Mouse (Mus musculus): ENCODE results near the gene Lipa. TPM values are rescaled to one million over a fixed set of nuclear protein-coding genes. Genes with fewer than 3 reads are reported as not detected.

The Lipa gene
- polyA plus RNA-seq (2015; fragmentation: Illumina TruSeq; extraction: RNeasy Lipid Tissue Mini Kit (QIAGEN cat#74804); ENCODE audit: insufficient read depth, low read depth, low replicate concordance) = 7.1 TPM

DNA sequence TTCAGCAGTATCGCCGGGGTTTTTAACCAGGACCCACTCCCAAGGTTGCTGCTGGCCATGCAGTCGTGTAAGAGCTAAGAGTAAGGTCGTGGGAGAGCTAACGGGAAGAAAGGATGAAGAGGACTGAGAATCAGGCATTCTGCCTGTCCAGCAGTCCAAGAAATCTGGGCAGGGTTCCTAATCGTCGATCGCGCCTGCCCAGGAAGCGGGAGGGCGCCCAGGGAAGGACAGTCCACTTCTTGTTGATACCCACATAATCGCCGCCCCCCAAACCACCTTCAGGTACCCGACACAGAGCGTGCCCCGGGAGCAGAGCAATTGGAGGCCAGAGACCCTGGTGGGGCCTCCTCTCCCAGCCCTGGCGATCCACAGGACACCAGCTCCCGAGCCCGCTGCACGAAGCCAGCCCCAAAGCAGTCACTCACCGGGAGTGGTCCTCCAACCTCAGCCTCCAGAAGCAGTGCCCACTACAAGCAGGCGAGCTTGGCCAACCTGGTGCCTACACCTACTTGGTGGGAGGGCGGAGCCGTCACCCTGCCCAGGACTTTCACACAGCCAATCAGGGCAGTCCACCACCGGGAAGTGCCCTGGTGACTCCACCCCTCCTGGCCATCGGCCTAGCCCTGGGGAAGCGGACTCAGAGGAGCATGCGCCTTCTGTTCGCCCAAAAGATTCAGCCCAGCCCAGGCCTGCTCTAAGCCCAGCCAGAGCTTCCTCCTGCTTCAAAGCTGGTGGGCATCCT is at the start of gene Lipa:
TSS of gene Lipa (minus strand) at position 534 of the 742 bp plus-strand sequence.

DNA sequence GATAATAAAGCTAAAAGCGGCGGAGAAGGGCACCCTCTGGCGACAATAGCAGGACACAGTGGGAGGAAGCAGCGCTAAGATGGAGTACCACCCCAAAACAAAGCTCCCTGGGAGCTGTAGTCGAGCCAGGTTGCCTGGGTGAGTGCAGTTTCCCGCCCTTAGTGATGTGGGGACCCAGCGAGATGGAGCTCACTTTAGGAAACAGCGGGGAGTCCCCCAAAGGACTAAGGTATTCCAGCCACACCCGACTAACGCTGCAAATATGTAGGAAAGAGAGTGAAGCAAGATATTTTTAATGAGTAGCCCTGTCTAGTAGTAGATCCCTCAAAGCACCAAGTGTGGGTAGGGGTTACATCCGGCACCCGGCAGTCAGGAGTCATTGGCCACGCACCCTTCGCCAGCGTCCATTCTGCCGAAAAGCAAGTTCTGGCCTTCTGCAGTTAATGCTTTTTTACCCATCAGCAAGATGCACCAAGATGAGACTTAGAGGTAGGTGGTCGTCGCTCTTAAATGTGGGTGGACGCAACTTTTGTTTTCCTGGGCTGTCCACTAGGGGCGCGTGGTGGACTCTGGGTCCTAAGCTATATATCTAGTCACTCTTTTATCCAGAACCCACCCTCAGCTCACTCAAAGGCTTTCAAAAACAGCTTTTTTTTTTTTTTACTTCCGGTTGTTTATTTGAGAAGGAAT is 23.4 kb upstream of the Lipa start, which contains the start of gene Ifit2:
TSS of gene Ifit2 (plus strand) at position 161 of the 690 bp plus-strand sequence.

DNA sequence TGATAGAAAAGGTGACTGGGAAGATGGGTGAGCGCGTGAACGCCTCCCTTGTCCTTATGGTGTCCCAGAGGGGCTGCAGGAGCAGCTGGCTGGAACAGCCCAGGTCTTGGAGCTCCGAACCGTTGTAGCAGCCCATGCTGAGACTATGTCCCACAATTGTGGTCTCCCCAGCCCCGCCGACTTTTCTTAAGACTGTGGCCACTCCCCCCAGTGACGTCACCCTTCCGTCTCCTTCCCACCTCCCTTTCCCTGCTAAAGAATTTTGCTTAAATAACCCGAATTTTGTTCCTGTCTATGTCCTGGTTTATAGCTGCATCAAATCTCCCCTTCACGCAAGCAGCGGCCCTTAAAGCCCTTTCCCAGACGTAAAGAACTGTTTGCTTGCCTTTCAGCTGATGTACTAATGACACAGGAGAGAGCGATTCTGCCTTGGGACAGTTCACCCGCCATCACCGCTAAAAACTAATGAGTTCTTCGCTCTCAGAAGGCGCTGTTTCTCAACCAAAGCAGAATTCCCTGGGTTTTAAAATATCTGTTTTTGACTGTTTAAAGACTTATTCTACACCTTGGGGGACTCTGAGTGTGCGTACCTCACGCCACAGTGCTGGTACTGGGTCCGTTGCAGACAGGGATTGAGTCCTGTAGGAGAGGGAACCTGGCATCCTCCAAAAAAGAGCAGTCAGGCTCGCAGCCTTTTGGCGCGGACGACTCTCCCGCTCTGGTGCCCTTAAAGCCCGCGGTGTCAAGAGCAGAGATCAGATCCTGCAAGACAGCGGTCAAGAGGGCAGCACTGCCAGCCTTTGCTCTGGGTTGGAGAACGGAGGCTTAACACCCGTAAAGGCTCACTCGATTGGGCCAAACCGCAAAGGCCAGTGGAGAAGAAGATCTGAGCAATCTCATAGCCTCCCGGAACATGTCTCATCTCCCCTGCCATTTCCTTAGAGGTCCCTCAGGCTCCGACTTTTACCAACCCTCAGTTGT is 52.0 kb downstream of the Lipa start, which contains the start of gene Ch25h:
TSS of gene Ch25h (minus strand) at position 174 of the 981 bp plus-strand sequence.

Other genes with a start within 250 kb of the Lipa start
- 5.4 TPM for gene Fas, start 236.8 kb downstream of the Lipa start, polyA plus RNA-seq (2015; fragmentation: Illumina TruSeq; extraction: RNeasy Lipid Tissue Mini Kit (QIAGEN cat#74804); ENCODE audit: insufficient read depth, low read depth, low replicate concordance)
- gene Ch25h, start 52.3 kb downstream of the Lipa start, polyA plus RNA-seq (2015; fragmentation: Illumina TruSeq; extraction: RNeasy Lipid Tissue Mini Kit (QIAGEN cat#74804); ENCODE audit: insufficient read depth, low read depth, low replicate concordance) = 1.0 TPM
- gene Ifit2, start 23.2 kb upstream of the Lipa start, polyA plus RNA-seq (2015; fragmentation: Illumina TruSeq; extraction: RNeasy Lipid Tissue Mini Kit (QIAGEN cat#74804); ENCODE audit: insufficient read depth, low read depth, low replicate concordance) = 2.1 TPM
- gene Ifit3, start 56.1 kb upstream of the Lipa start, polyA plus RNA-seq (2015; fragmentation: Illumina TruSeq; extraction: RNeasy Lipid Tissue Mini Kit (QIAGEN cat#74804); ENCODE audit: insufficient read depth, low read depth, low replicate concordance) = 8.1 TPM
- gene Ifit1bl1, start 74.5 kb upstream of the Lipa start, polyA plus RNA-seq (2015; fragmentation: Illumina TruSeq; extraction: RNeasy Lipid Tissue Mini Kit (QIAGEN cat#74804); ENCODE audit: insufficient read depth, low read depth, low replicate concordance) = not detected
- 1.3 TPM for gene Ifit3b, start 80.5 kb upstream of the Lipa start, polyA plus RNA-seq (2015; fragmentation: Illumina TruSeq; extraction: RNeasy Lipid Tissue Mini Kit (QIAGEN cat#74804); ENCODE audit: insufficient read depth, low read depth, low replicate concordance)
- not detected for gene Ifit1bl2, start 113.3 kb upstream of the Lipa start, polyA plus RNA-seq (2015; fragmentation: Illumina TruSeq; extraction: RNeasy Lipid Tissue Mini Kit (QIAGEN cat#74804); ENCODE audit: insufficient read depth, low read depth, low replicate concordance)
- gene Ifit1, start 113.4 kb upstream of the Lipa start, polyA plus RNA-seq (2015; fragmentation: Illumina TruSeq; extraction: RNeasy Lipid Tissue Mini Kit (QIAGEN cat#74804); ENCODE audit: insufficient read depth, low read depth, low replicate concordance) = 3.8 TPM
- 2.5 TPM for gene Slc16a12, start 219.8 kb upstream of the Lipa start, polyA plus RNA-seq (2015; fragmentation: Illumina TruSeq; extraction: RNeasy Lipid Tissue Mini Kit (QIAGEN cat#74804); ENCODE audit: insufficient read depth, low read depth, low replicate concordance)